Mouse (Mus musculus) kidney, postnatal 0 days (tissue): ENCODE measurements at regions not wholly inside any gene's neighbourhood (a gene's known extent, or its start where the extent isn't known, plus 50 kb on each side); places are given as distances from the start of the nearest gene placed in this dataset.

Experiments
- ATAC-seq: fragments of 200-750 bp; cut with Nextera tagmentation; replicated peaks from 2 replicates; pipeline ENCODE4 v1.8.0; 2017; ENCODE audit warnings: low read depth, moderate number of reproducible peaks, moderate TSS enrichment, moderate library complexity; ENCODE audit not compliant: low FRiP score
- DNase-seq: peaks from one replicate; pipeline ENCODE4 v3.0.0-alpha.2; 2016; ENCODE audit warnings: low spot score
- H3K27ac ChIP-seq: fragments of 300-500 bp; sonication (generic); 2 replicates; pipeline ENCODE4 v1.5.1; 2014; ENCODE audit warnings: mild to moderate bottlenecking
- H3K27me3 ChIP-seq: fragments of 300-500 bp; sonication (generic); 2 replicates; pipeline ENCODE4 v1.6.1; 2014; ENCODE audit warnings: low read length, mixed read lengths; ENCODE audit not compliant: insufficient read depth
- H3K36me3 ChIP-seq: fragments of 300-500 bp; sonication (generic); 2 replicates; pipeline ENCODE4 v1.6.1; 2014; ENCODE audit warnings: low read length, mixed read lengths; ENCODE audit not compliant: insufficient read depth
- H3K4me1 ChIP-seq: fragments of 300-500 bp; sonication (generic); replicated peaks from 2 replicates; pipeline ENCODE4 v1.6.1; 2014; ENCODE audit warnings: antibody characterized with exemption, low read length, mixed read lengths; ENCODE audit not compliant: insufficient read depth
- H3K4me2 ChIP-seq: fragments of 300-500 bp; sonication (generic); 2 replicates; pipeline ENCODE4 v1.6.1; 2014; ENCODE audit warnings: mild to moderate bottlenecking, low read length, moderate library complexity, mixed read lengths
- H3K4me3 ChIP-seq: fragments of 300-500 bp; sonication (generic); replicated peaks from 2 replicates; pipeline ENCODE4 v1.5.1; 2014; ENCODE audit warnings: low read depth, low read length
- H3K9ac ChIP-seq: fragments of 300-500 bp; sonication (generic); 2 replicates; pipeline ENCODE4 v1.6.1; 2014; ENCODE audit warnings: low read depth, low read length
- H3K9me3 ChIP-seq: fragments of 300-500 bp; sonication (generic); replicated peaks from 2 replicates; pipeline ENCODE4 v1.6.1; 2016; ENCODE audit warnings: low read length, inconsistent platforms, mixed read lengths
- CTCF ChIP-seq: IDR thresholded peaks from 2 replicates; pipeline ENCODE4 v1.5.1; 2016; ENCODE audit warnings: antibody characterized with exemption, low read depth, mild to moderate bottlenecking, moderate library complexity
- WGBS: fragments of 180-500 bp; shearing (Covaris S2); extraction: QIAGEN DNeasy Blood & Tissue Kit; methylation state at CpG from one replicate; pipeline ENCODE4 v1.1.7; 2014; 5-methylcytosine and 5-hydroxymethylcytosine counted together

GRCm38 (mm10) chr8:11973436-11973835 lies 133.2 kb downstream of the Tex29 start:
- TF ChIP-seq CTCF, result no peak
- no peak overlapping the region for H3K9ac ChIP-seq
- H3K4me1 ChIP-seq, result 0 out of 2 replicates have a peak, but pooled peaks cover 4% of the 10 kb centered on the region
- no peak overlapping the region for H3K27ac ChIP-seq
- ATAC-seq (no peak), DNase-seq (no peak)
- H3K4me2 ChIP-seq, result no peak overlapping the region
- H3K9me3 ChIP-seq, result no peaks in the 10 kb centered on the region
- H3K36me3 ChIP-seq, result no peaks in the 10 kb centered on the region
- no peak overlapping the region for H3K4me3 ChIP-seq
- no peaks in the 10 kb centered on the region for H3K27me3 ChIP-seq
- WGBS, result 54% methylated on average over 10 of the region's 10 CpGs

GRCm38 (mm10) chr8:11977121-11977520 lies 136.8 kb downstream of the Tex29 start:
- TF ChIP-seq CTCF, result no peak
- 0 out of 2 replicates have a peak, but pooled peaks cover 4% of the 10 kb centered on the region for H3K4me1 ChIP-seq
- no peak for DNase-seq
- H3K27me3 ChIP-seq, result no peaks in the 10 kb centered on the region
- H3K36me3 ChIP-seq, result no peaks in the 10 kb centered on the region
- H3K9ac ChIP-seq, result no peak overlapping the region
- 50% methylated on average over 9 of the region's 9 CpGs for WGBS
- H3K9me3 ChIP-seq, result no peaks in the 10 kb centered on the region
- no peak overlapping the region for H3K4me2 ChIP-seq
- 0 out of 2 replicates have a peak, but pooled peaks have one; percentile 29 for ATAC-seq
- no peak overlapping the region for H3K4me3 ChIP-seq
- H3K27ac ChIP-seq, result no peak overlapping the region

GRCm38 (mm10) chr8:11979056-11979455 lies 138.8 kb downstream of the Tex29 start:
- TF ChIP-seq CTCF, result no peak
- 0 out of 2 replicates have a peak, but pooled peaks cover 4% of the 10 kb centered on the region for H3K4me1 ChIP-seq
- H3K4me3 ChIP-seq, result no peak overlapping the region
- no peak for ATAC-seq
- H3K9me3 ChIP-seq, result no peaks in the 10 kb centered on the region
- H3K4me2 ChIP-seq, result no peak overlapping the region
- H3K27me3 ChIP-seq, result no peaks in the 10 kb centered on the region
- H3K36me3 ChIP-seq, result no peaks in the 10 kb centered on the region
- no peak overlapping the region for H3K9ac ChIP-seq
- no peak for DNase-seq
- WGBS, result 90% methylated on average over 1 of the region's 1 CpGs
- H3K27ac ChIP-seq, result no peak overlapping the region

- ATAC-seq, result no peak
- Histone ChIP-seq H3K36me3 (no peaks in the 10 kb centered on the region), H3K4me3 (no peak overlapping the region), H3K9ac (no peak overlapping the region), H3K27me3 (no peaks in the 10 kb centered on the region), H3K27ac (no peak overlapping the region), H3K4me2 (no peak overlapping the region), H3K4me1 (0 out of 2 replicates have a peak, but pooled peaks cover 4% of the 10 kb centered on the region), H3K9me3 (no peaks in the 10 kb centered on the region)
- DNase-seq, result no peak
- WGBS, result 89% methylated on average over 2 of the region's 2 CpGs
- peak; percentile 60 for TF ChIP-seq CTCF
Measured at GRCm38 (mm10) chr8:11981458-11981857, 141.2 kb downstream of the Tex29 start.

GRCm38 (mm10) chr8:11990024-11990423 lies 149.8 kb downstream of the Tex29 start:
- ATAC-seq (no peak), DNase-seq (no peak)
- no peaks in the 10 kb centered on the region for H3K9me3 ChIP-seq
- no peak overlapping the region for H3K27ac ChIP-seq
- no peaks in the 10 kb centered on the region for H3K4me1 ChIP-seq
- H3K4me2 ChIP-seq, result no peak overlapping the region
- H3K9ac ChIP-seq, result no peak overlapping the region
- H3K36me3 ChIP-seq, result no peaks in the 10 kb centered on the region
- no peak overlapping the region for H3K4me3 ChIP-seq
- WGBS, result 85% methylated on average over 20 of the region's 20 CpGs
- no peaks in the 10 kb centered on the region for H3K27me3 ChIP-seq
- no peak for TF ChIP-seq CTCF

GRCm38 (mm10) chr8:11999736-12000458 lies 159.6 kb downstream of the Tex29 start:
- Histone ChIP-seq H3K4me1 (no peaks in the 10 kb centered on the region), H3K27ac (no peak overlapping the region), H3K4me3 (no peak overlapping the region), H3K4me2 (no peak overlapping the region), H3K9ac (no peak overlapping the region), H3K27me3 (peaks cover 20% of the 10 kb centered on the region; the same call in 1 of the 2 replicates), H3K9me3 (no peaks in the 10 kb centered on the region), H3K36me3 (no peaks in the 10 kb centered on the region)
- DNase-seq, result peak; percentile 89
- ATAC-seq, result no peak; the same call in 1 of the 2 replicates
- WGBS, result 29% methylated on average over 23 of the region's 23 CpGs
- peak; percentile 79 for TF ChIP-seq CTCF
